Mouse (Mus musculus) kidney, postnatal 36 days (tissue): ENCODE results near the gene Shisa5.
A peak's percentile ranks its signal among the peaks of the same experiment; 100 is the strongest.

Source experiments
- DNase-seq, 2 experiments: peaks; one replicate each; pipeline ENCODE4 v3.0.0; 2021 to 2022; ENCODE audit warnings: mixed read lengths in 2 of 2

Gene Shisa5

GRCm38 (mm10) chr9:109093786-109094552 lies 55.6 kb downstream of the Shisa5 start:
- DNase-seq = peak; percentile 75 to 77

GRCm38 (mm10) chr9:109094553-109095136 lies 56.3 kb downstream of the Shisa5 start:
- DNase-seq = peak; percentile 44 to 65

- DNase-seq = peak; percentile 64 to 78
Measured at GRCm38 (mm10) chr9:109095137-109095982, 57.0 kb downstream of the Shisa5 start, which contains the start of gene Plxnb1. TSS of gene Plxnb1 (plus strand) at chr9:109095389.

DNA sequence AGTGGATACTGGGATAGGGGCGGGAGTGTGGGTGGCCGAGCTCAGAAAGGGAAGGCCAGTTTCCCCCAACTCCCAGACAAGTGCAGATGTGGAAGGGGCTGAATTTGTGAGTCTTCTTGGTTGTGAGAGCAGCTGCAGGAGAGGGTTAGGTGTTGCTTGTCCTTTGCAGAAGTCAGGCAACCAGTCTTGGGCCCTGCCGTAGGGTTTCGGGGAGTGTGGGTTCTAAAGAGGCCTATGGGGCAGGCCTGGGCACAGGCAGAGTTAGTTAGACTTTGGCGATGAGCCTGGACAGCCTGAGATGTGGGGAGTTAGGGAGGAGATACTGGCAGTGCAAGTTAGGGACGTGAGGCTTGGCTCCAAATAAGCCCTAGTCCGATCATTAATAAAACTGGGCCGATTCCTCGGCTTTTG lies 57.9 kb downstream of the Shisa5 start:
- no peak for DNase-seq

- DNase-seq = no peak
Measured at GRCm38 (mm10) chr9:109096856-109097255, 58.5 kb downstream of the Shisa5 start.

DNA sequence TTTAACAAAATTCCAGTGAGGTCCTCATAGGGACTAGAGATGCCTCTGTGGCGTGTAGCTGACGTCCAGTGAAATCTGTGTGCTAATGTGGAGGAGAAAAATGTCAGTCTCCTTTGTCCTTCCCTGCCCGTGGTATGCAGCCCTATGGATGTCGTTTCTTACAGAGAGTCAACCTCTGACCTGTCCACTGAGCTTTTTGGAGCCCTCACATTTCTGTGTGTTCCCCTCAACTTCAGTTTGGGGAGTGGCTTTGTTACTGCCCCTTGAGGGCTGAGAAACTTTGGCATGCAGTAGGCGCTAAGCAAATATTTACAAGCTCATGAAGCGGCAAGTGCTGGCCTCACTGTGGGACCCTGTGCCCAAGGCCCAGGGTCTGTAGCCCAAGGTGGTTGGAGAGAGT lies 58.9 kb downstream of the Shisa5 start:
- DNase-seq = no peak

GRCm38 (mm10) chr9:109097831-109098230 lies 59.5 kb downstream of the Shisa5 start:
- DNase-seq = peak; percentile 42 to 48

GRCm38 (mm10) chr9:109098366-109098765 lies 60.0 kb downstream of the Shisa5 start:
- DNase-seq = no peak

DNA sequence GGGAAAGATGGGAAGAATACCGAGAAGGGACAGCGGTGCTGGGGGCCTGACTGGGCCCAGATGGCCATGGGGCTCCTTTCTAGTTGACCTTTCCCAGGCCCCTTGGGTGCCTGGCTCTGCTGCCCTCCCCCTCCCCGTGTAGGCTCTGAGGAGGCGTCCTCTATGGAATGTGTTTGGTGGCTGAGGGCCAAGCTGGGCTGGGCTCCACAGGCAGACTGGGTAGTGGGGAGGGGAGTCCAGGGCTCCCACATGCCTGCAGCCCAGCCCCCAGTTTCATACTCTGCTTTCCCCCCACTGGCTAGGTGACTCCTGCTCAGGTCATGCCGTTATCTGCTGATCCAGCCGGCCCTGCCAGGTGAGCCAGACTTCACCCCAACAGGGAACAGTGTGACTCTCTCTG lies 60.6 kb downstream of the Shisa5 start:
- peak; percentile 83 to 85 for DNase-seq

DNA sequence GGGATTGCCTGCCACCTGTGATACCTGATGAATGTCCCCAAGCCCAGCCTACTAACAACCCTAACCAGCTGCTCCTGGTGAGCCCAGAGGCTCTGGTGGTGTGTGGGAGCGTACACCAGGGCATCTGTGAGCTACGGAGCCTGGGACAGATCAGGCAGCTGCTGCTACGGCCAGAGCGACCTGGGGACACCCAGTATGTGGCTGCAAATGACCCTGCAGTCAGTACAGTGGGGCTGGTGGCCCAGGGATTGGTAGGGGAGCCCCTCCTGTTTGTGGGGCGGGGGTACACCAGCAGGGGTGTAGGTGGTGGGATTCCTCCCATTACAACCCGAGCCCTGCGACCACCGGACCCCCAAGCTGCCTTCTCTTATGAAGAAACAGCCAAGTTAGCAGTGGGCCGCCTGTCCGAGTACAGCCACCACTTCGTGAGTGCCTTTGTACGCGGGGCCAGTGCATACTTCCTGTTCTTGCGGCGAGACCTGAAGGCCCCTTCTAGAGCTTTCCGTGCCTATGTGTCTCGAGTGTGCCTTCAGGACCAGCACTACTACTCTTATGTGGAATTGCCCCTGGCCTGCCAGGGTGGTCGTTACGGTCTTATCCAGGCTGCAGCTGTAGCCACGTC lies 62.1 kb downstream of the Shisa5 start:
- DNase-seq = no peak

DNA sequence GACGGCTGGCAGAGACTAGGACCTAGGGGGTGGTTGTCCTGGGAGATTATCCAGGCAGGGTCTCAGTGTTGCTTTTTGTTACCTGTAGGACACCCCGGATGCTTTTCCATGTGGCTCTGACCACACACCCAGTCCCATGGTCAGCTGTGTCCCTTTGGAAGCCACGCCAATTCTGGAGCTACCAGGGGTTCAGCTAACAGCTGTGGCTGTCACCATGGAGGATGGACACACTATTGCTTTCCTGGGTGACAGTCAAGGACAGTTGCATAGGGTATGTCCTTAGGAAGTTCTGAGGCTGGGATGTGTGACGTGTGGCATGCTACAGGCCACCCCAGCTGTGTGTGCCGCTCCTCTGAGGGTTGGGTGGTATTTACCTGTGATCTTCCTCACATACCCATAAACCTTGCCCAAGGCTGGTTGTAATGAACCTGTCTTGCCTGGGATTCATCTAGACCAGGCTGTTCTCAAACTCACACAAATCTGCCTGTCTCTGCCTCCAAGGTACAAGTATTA lies 63.6 kb downstream of the Shisa5 start:
- no peak for DNase-seq

- DNase-seq = no peak
Measured at GRCm38 (mm10) chr9:109102541-109102940, 64.2 kb downstream of the Shisa5 start.

DNA sequence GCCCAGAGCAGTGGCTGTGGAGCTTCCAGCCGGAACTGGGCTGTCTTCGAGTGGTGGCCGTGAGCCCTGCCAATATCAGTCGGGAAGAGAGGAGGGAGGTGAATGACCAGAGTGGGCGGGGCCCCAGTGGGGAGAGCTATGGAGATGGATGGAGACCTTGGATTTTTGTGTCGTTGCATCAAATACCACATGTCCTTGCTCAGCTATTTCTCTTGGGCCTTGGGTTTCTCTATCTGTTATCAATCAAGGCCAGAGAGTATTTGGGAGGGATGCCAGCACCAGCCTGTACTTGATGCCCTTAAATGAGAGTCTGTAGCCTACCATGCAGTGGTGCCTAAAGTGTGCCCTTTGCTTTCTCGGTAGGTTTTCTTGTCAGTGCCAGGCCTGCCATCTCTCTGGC lies 64.9 kb downstream of the Shisa5 start:
- DNase-seq = no peak

DNA sequence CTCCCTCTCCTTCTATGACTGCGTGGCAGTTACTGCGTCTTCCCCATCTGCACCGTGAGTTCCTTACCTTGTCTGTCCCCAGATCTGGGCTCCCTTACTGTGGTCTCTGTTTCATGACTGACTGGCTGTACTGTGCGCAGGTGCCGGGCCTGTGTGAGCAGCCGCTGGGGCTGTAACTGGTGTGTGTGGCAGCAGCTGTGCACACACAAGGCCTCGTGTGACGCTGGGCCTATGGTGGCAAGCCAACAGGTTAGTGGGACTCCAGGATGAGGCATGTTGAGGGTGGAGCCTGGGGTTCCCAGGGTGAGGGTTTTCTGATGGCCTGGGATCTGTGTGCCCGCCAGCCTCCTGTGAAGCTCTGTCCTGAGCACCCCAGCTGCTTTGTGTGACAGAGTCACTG lies 65.7 kb downstream of the Shisa5 start:
- DNase-seq = no peak

GRCm38 (mm10) chr9:109105011-109105410 lies 66.6 kb downstream of the Shisa5 start:
- peak in 1 of 2 experiments; percentile 41 for DNase-seq

- DNase-seq = peak in 1 of 2 experiments; percentile 22
Measured at GRCm38 (mm10) chr9:109105648-109106047, 67.3 kb downstream of the Shisa5 start.

DNA sequence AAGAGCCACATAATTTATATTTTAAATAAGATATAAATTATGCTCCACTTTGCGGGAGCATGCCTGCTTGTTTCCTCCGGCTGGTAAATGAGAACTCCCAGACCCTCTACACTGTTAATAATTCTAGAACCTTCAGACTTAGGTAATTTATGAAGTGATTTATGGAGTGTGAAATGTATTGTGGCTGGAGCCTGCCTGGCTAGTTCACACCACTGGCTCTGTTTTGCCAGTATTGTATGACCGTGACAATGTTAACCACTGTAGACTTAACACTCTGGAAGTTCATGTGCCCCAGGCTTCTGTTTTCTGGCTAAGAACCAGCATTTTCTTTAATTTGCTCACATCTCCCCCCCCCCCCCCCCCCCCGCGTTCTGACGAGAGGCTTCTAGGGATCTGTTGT lies 69.0 kb downstream of the Shisa5 start:
- no peak for DNase-seq
